Mouse (Mus musculus): ENCODE measurements around the gene Ctsw. TPM values are rescaled to one million over a fixed set of nuclear protein-coding genes. Genes with fewer than 3 reads are reported as not detected.

The Ctsw gene
- polyA plus RNA-seq, 1 experiment: 20.6 TPM

DNA sequence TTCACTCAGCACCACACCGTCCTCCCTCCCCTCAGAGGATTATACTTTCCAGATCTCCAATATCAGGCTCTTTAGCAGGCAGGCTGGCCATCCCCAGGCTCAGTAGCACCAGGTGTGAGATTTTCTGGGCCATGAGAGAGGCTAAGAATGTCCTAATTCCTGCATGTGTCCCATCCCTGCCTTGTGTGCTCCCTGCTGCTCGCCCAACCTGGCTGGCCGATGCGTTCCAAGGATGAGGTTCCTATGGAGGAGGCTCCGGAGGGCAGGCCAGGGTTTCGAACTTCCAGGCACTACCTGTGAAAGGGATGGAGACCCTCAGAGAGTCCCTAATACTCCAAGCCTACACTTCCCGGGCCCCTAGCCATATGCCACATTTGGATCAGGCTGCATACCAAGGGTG, 17.5 kb upstream of the Ctsw start:
- TF ChIP-seq CTCF (IDR thresholded peaks at IDR 0.05; ENCODE audit: control insufficient read depth, insufficient read depth, low read length): no peak
- TF ChIP-seq POLR2A (IDR thresholded peaks at IDR 0.05; ENCODE audit: borderline replicate concordance, control insufficient read depth, low read depth, low read length): no peak
- WGBS: 92% methylated on average over 7 of the region's 7 CpGs
- Histone ChIP-seq H3K4me1 (ENCODE audit: control insufficient read depth, insufficient read depth, low read length) (peaks cover 2% of the 10 kb centered on the region; the same call in 1 of the 2 replicates), H3K4me3 (replicated peaks; ENCODE audit: control insufficient read depth, low read depth, low read length) (no peak overlapping the region), H3K27ac (ENCODE audit: control insufficient read depth, insufficient read depth, low read depth, low read length, poor library complexity) (no peak overlapping the region)

DNA sequence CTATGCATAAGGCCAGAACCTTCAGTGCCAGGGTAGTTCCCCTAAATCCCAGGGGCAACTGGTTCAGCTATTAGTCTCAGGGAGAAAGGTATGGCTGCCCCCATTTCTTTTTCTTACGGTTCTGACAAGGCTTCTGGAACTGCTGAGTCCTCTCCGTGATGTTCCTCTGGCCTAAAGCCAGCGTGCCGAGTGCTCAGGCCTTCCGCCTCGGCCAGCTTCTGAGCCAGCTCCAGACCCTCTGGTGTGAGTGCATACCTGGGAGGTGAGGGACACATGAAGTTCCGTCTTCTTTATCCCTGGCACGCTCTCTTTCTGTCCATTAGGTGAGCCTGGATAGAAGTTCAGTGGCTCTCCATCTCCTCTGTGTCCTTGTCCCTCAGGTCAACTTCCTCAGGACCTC, 17.1 kb upstream of the Ctsw start:
- Histone ChIP-seq H3K4me3 (replicated peaks; ENCODE audit: control insufficient read depth, low read depth, low read length) (no peak overlapping the region), H3K27ac (ENCODE audit: control insufficient read depth, insufficient read depth, low read depth, low read length, poor library complexity) (no peak overlapping the region), H3K4me1 (ENCODE audit: control insufficient read depth, insufficient read depth, low read length) (peaks cover 2% of the 10 kb centered on the region; the same call in 1 of the 2 replicates)
- TF ChIP-seq CTCF (IDR thresholded peaks at IDR 0.05; ENCODE audit: control insufficient read depth, insufficient read depth, low read length) (no peak), POLR2A (IDR thresholded peaks at IDR 0.05; ENCODE audit: borderline replicate concordance, control insufficient read depth, low read depth, low read length) (no peak)
- WGBS: 94% methylated on average over 8 of the region's 8 CpGs

DNA sequence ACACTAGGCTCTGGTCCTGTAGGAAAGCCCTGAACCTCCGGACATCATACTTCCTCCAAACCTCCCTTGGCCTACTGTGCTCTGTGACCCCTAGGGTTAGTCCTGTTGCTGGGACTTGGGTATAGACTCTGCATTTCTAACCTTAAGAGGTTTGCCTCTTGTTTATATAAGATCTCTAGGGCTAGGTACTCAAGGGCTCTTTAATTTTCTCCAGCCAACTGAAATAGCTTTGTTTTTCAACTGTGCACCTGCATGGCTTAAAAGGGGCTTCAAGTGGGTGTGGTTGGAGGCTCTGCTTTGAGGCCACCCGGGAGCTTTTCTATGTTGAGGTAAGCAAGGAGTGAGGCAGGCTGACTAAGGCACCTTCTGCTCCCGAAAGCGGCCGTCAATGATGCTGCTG, 16.2 kb upstream of the Ctsw start:
- peaks cover 2% of the 10 kb centered on the region; the same call in 1 of the 2 replicates for H3K4me1 ChIP-seq (ENCODE audit: control insufficient read depth, insufficient read depth, low read length)
- H3K4me3 ChIP-seq (replicated peaks; ENCODE audit: control insufficient read depth, low read depth, low read length): no peak overlapping the region
- TF ChIP-seq POLR2A (IDR thresholded peaks at IDR 0.05; ENCODE audit: borderline replicate concordance, control insufficient read depth, low read depth, low read length) (no peak), CTCF (IDR thresholded peaks at IDR 0.05; ENCODE audit: control insufficient read depth, insufficient read depth, low read length) (no peak)
- no peak overlapping the region for H3K27ac ChIP-seq (ENCODE audit: control insufficient read depth, insufficient read depth, low read depth, low read length, poor library complexity)
- WGBS: 84% methylated on average over 5 of the region's 5 CpGs

DNA sequence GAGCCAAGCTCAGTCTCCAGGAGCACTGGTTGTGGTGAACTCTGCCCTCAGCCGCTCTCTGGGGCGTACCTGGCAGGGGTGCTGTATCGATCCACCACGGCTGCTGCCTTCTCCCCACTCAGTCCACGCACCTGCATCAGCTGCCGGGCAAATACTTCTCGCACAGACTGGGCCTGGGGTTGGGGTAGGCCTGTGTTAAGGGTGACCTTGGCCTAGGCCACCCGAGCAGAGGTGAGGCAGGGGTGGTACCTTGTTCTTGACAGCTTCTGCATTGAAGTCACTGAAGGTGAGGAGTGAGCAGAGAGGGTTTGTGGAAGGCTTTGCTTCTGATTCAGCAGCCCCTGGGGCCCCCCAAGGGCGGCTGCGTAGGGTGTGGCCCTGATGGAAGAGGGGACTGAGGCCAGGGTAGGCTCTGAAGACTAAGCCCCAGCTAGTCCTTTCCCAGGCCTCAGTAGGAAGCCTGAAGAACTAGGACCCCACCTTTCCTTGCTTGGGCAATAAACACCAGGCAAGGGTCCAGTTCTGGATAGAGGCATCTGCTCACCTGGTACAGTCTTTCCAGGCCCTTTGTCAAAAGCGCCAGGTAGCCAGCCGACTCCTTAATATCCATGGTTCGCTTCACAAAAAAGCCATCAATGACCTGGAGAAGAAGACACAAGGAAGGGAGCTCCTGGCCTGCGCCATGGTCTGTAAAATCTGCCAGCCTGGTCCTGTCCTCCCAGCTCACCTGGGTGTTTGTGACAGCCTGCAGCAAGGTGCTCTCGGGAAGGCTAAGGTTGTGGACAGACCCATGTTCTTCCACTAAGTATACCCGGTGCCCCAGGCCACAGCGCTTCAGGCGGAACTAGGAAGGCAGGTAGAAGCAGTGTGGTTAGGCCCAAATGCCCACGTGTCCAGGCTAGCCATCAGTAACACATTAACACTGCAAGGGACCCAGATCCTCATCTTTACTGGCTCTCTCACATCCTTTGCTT, 15.4 kb upstream of the Ctsw start:
- WGBS: 90% methylated on average over 19 of the region's 19 CpGs
- TF ChIP-seq CTCF (IDR thresholded peaks at IDR 0.05; ENCODE audit: control insufficient read depth, insufficient read depth, low read length): no peak
- TF ChIP-seq POLR2A (IDR thresholded peaks at IDR 0.05; ENCODE audit: borderline replicate concordance, control insufficient read depth, low read depth, low read length): no peak
- Histone ChIP-seq H3K4me3 (replicated peaks; ENCODE audit: control insufficient read depth, low read depth, low read length) (no peak overlapping the region), H3K27ac (ENCODE audit: control insufficient read depth, insufficient read depth, low read depth, low read length, poor library complexity) (no peak overlapping the region), H3K4me1 (ENCODE audit: control insufficient read depth, insufficient read depth, low read length) (peaks cover 2% of the 10 kb centered on the region; the same call in 1 of the 2 replicates)

DNA sequence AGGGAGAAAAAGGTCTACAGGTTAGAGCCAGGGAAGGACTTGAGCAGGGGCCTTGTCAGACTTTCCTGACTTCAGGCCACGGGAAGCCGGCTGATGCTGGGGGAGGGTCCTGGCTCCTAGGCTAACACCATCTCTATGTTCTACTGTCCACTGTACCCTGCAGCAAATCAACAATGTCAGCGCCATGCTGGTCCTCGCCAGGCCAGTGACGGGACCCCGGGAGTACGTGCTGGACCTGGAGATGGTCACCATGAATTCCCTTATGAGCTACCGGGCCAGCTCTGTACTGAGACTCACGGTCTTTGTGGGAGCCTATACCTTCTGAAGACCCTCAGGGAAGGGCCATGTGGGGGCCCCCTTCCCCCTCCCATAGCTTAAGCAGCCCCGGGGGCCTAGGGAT, 13.1 kb upstream of the Ctsw start:
- Histone ChIP-seq H3K4me1 (ENCODE audit: control insufficient read depth, insufficient read depth, low read length) (no peaks in the 10 kb centered on the region), H3K4me3 (replicated peaks; ENCODE audit: control insufficient read depth, low read depth, low read length) (no peak overlapping the region), H3K27ac (ENCODE audit: control insufficient read depth, insufficient read depth, low read depth, low read length, poor library complexity) (no peak overlapping the region)
- 80% methylated on average over 10 of the region's 10 CpGs for WGBS
- TF ChIP-seq POLR2A (IDR thresholded peaks at IDR 0.05; ENCODE audit: borderline replicate concordance, control insufficient read depth, low read depth, low read length): no peak
- no peak for TF ChIP-seq CTCF (IDR thresholded peaks at IDR 0.05; ENCODE audit: control insufficient read depth, insufficient read depth, low read length)

DNA sequence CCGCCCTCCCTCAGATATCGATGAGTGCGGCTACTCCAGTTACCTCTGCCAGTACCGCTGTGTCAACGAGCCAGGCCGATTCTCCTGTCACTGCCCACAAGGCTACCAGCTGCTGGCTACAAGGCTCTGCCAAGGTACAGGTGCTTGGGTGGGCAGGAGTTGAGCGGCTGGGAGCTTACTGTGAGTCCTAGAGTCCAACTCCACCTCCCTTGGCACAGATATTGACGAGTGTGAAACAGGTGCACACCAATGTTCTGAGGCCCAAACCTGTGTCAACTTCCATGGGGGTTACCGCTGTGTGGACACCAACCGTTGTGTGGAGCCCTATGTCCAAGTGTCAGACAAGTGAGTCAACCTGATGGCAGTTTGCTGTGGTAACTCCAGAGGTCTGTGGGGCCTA, 11.7 kb upstream of the Ctsw start:
- TF ChIP-seq CTCF (IDR thresholded peaks at IDR 0.05; ENCODE audit: control insufficient read depth, insufficient read depth, low read length) (no peak), POLR2A (IDR thresholded peaks at IDR 0.05; ENCODE audit: borderline replicate concordance, control insufficient read depth, low read depth, low read length) (no peak)
- WGBS: 84% methylated on average over 10 of the region's 10 CpGs
- H3K4me3 ChIP-seq (replicated peaks; ENCODE audit: control insufficient read depth, low read depth, low read length): no peak overlapping the region
- no peak overlapping the region for H3K27ac ChIP-seq (ENCODE audit: control insufficient read depth, insufficient read depth, low read depth, low read length, poor library complexity)
- H3K4me1 ChIP-seq (ENCODE audit: control insufficient read depth, insufficient read depth, low read length): no peaks in the 10 kb centered on the region

DNA sequence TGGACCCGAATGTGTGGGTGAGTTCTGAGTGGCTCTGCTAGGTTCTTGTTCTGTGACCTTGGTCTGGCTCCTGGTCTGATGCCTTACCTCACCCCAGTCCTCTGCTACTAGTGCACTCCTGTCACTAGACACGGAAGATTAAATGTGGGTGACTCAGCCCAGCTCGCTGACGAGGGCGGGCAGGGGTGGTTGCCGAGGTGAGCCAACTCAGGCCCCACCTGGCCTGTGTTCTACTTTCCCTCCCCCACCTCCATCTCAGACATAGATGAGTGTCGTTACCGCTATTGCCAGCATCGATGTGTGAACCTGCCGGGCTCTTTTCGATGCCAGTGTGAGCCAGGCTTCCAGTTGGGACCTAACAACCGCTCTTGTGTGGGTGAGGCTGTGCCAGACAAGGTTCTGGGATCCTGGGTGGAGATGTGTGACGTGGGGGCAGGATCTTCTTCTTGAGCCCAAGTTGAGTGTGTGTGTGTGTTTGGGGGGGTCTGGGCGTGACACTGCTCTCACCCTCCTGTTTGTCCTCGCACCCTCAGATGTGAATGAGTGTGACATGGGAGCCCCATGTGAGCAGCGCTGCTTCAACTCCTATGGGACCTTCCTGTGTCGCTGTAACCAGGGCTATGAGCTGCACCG, 9.5 kb upstream of the Ctsw start:
- WGBS: 82% methylated on average over 18 of the region's 18 CpGs
- H3K27ac ChIP-seq (ENCODE audit: control insufficient read depth, insufficient read depth, low read depth, low read length, poor library complexity): no peak overlapping the region
- H3K4me1 ChIP-seq (ENCODE audit: control insufficient read depth, insufficient read depth, low read length): no peaks in the 10 kb centered on the region
- TF ChIP-seq POLR2A (IDR thresholded peaks at IDR 0.05; ENCODE audit: borderline replicate concordance, control insufficient read depth, low read depth, low read length) (no peak), CTCF (IDR thresholded peaks at IDR 0.05; ENCODE audit: control insufficient read depth, insufficient read depth, low read length) (no peak)
- H3K4me3 ChIP-seq (replicated peaks; ENCODE audit: control insufficient read depth, low read depth, low read length): no peak overlapping the region

DNA sequence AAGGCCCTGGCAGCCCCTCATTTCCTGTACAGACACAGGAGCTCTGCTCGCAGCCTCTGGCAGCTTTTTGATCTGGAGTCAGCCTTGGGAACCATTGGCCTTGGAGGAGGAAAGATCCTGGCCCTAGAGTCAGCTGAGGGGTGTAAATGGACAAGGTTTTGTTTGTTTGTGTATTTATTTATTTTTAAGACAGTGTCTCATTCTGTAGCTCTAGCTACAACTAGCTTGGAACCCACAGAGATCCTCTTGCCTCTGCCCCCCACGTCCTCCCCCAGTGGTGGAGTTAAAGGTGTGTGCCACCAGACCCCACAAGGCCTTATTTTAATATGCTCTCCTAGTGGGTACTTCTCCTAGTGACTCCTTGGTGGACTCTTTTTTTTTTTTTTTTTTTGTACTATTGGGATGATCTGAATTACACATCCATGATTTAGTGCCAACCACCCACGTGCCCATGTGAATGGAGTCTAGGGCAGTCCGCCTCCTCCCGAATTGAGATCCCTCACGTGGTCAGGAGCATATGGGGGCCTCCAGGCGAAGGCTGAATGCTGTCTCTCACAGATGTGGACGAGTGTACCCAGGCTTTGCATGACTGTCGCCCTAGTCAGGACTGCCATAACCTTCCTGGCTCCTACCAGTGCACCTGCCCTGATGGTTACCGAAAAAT, 8.8 kb upstream of the Ctsw start:
- no peak overlapping the region for H3K4me3 ChIP-seq (replicated peaks; ENCODE audit: control insufficient read depth, low read depth, low read length)
- TF ChIP-seq CTCF (IDR thresholded peaks at IDR 0.05; ENCODE audit: control insufficient read depth, insufficient read depth, low read length): no peak
- TF ChIP-seq POLR2A (IDR thresholded peaks at IDR 0.05; ENCODE audit: borderline replicate concordance, control insufficient read depth, low read depth, low read length): no peak
- H3K27ac ChIP-seq (ENCODE audit: control insufficient read depth, insufficient read depth, low read depth, low read length, poor library complexity): no peak overlapping the region
- no peaks in the 10 kb centered on the region for H3K4me1 ChIP-seq (ENCODE audit: control insufficient read depth, insufficient read depth, low read length)
- 80% methylated on average over 10 of the region's 10 CpGs for WGBS

Data from bone marrow, adult 2 months (tissue).